Mouse (Mus musculus) cerebellum, adult 9-11 months (tissue): ENCODE measurements at regions not wholly inside any gene's neighbourhood (a gene's known extent, or its start where the extent isn't known, plus 50 kb on each side); places are given as distances from the start of the nearest gene placed in this dataset.
A peak's percentile ranks its signal among the peaks of the same experiment; 100 is the strongest.
"Not testable (repeated sequence)": the region's sequence is repeated elsewhere in the genome, so short reads cannot be mapped to it uniquely, and the experiment has no call there.

Experiments used
- DNase-seq: peaks from one replicate; pipeline ENCODE4 v3.0.0; 2022

GRCm38 (mm10) chr10:96685991-96686601 is 69.3 kb downstream of the Btg1 start:
- DNase-seq = no peak

GRCm38 (mm10) chr10:96686659-96687440 is 70.0 kb downstream of the Btg1 start:
- DNase-seq = peak; percentile 20

- no peak for DNase-seq
Measured at GRCm38 (mm10) chr10:96687441-96687772, 70.6 kb downstream of the Btg1 start.

GRCm38 (mm10) chr10:96689976-96690867 is 73.4 kb downstream of the Btg1 start:
- DNase-seq = no peak

GRCm38 (mm10) chr10:96690868-96691302 is 74.1 kb downstream of the Btg1 start:
- DNase-seq = no peak

GRCm38 (mm10) chr10:96691319-96691870 is 74.6 kb downstream of the Btg1 start:
- no peak for DNase-seq

- DNase-seq = no peak
Measured at GRCm38 (mm10) chr10:96692821-96693220, 76.0 kb downstream of the Btg1 start.

- no peak for DNase-seq
Measured at GRCm38 (mm10) chr10:96693766-96694165, 77.0 kb downstream of the Btg1 start.

GRCm38 (mm10) chr10:96696571-96696970 is 79.8 kb downstream of the Btg1 start:
- no peak for DNase-seq

- DNase-seq = peak; percentile 34
Measured at GRCm38 (mm10) chr10:96697781-96698180, 81.0 kb downstream of the Btg1 start.

GRCm38 (mm10) chr10:96706656-96707055 is 89.8 kb downstream of the Btg1 start:
- DNase-seq = no peak

GRCm38 (mm10) chr10:96708471-96708870 is 91.7 kb downstream of the Btg1 start:
- DNase-seq = no peak

GRCm38 (mm10) chr10:96709698-96710356 is 93.0 kb downstream of the Btg1 start:
- DNase-seq = no peak

- DNase-seq = no peak
Measured at GRCm38 (mm10) chr10:96711993-96712392, 95.2 kb downstream of the Btg1 start.

- DNase-seq = no peak
Measured at GRCm38 (mm10) chr10:96714702-96715101, 97.9 kb downstream of the Btg1 start.

GRCm38 (mm10) chr10:96717281-96717680 is 100.5 kb downstream of the Btg1 start:
- DNase-seq = no peak

- DNase-seq = not testable (repeated sequence)
Measured at GRCm38 (mm10) chr10:96718706-96719105, 101.9 kb downstream of the Btg1 start.

- DNase-seq = no peak
Measured at GRCm38 (mm10) chr10:96720281-96720711, 103.5 kb downstream of the Btg1 start.

- no peak for DNase-seq
Measured at GRCm38 (mm10) chr10:96720956-96721688, 104.3 kb downstream of the Btg1 start.

GRCm38 (mm10) chr10:96722491-96722890 is 105.7 kb downstream of the Btg1 start:
- DNase-seq = peak; percentile 55

- no peak for DNase-seq
Measured at GRCm38 (mm10) chr10:96723071-96723470, 106.3 kb downstream of the Btg1 start.
